Mouse (Mus musculus) inflammation-experienced regulatory T-cells, adult 16 weeks (primary cell): ENCODE measurements around the gene Ap2a2. TPM values are rescaled to one million over a fixed set of nuclear protein-coding genes. Genes with fewer than 3 reads are reported as not detected.

Experiments
- polyA plus RNA-seq: library from polyadenylated mRNA; unstranded; fragments of 100-300 nt; shearing (Covaris generic); gene quantifications from one replicate; pipeline ENCODE4 v1.2.1, GENCODE M21; 2017

Ap2a2 gene
- 25.5 TPM for polyA plus RNA-seq

DNA sequence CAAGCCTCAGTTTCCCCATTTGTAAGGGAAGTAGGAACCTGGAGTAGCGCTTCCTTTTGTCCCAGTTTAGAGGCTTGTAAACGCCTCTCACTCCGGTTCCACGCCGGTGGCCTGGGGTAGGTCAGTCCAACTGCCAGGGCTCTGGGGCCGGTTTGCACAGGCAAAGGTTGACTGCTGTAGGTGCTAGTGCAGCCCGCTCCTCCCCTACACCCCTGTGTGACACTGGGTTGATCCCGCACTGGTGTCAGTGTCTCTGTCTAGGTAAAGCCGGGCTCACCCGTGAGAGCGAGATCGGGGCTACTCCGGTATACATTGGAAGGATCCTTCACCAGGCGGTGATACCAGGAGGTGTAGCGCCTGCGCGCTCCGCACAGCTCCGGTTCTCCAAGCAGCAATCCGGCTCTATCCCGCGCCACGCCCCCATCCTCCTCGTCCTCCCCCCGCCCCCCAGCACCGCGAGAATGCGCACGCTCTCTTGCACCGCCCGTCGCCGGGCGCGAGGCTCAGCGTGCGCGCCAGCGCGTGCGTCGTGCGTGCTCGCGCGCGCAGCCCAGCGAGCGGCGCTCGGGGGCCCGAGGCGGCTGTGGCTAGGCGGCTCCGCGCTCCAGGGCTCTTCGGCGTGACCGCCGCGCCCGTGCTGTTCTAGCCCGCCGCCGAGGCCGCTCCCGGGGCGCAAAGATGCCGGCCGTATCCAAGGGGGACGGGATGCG, at the start of gene Ap2a2:
TSS of gene Ap2a2 (plus strand) at position 492 of the 710 bp plus-strand sequence.

GRCm38 (mm10) chr7:141539556-141540311, 22.2 kb upstream of the Ap2a2 start, which contains the start of gene Chid1:
TSS of gene Chid1 (minus strand) at chr7:141539857.

Other genes starting within 250 kb of the Ap2a2 start
- gene Deaf1, start 234.5 kb upstream of the Ap2a2 start, polyA plus RNA-seq: 15.6 TPM
- 41.9 TPM for gene Tmem80, start 234.4 kb upstream of the Ap2a2 start, polyA plus RNA-seq
- not detected for gene Eps8l2, start 223.3 kb upstream of the Ap2a2 start, polyA plus RNA-seq
- gene Taldo1, start 170.0 kb upstream of the Ap2a2 start, polyA plus RNA-seq: 342 TPM
- 85.0 TPM for gene Gatd1, start 148.0 kb upstream of the Ap2a2 start, polyA plus RNA-seq
- 0.56 TPM for gene Cend1, start 132.7 kb upstream of the Ap2a2 start, polyA plus RNA-seq
- gene Slc25a22, start 124.3 kb upstream of the Ap2a2 start, polyA plus RNA-seq: 82.4 TPM
- gene Pidd1, start 118.1 kb upstream of the Ap2a2 start, polyA plus RNA-seq: 14.5 TPM
- 1,588 TPM for gene Rplp2, start 114.8 kb upstream of the Ap2a2 start, polyA plus RNA-seq
- 99.5 TPM for gene Pnpla2, start 107.0 kb upstream of the Ap2a2 start, polyA plus RNA-seq
- not detected for gene Cracr2b, start 101.1 kb upstream of the Ap2a2 start, polyA plus RNA-seq
- 8.9 TPM for gene Cd151, start 94.8 kb upstream of the Ap2a2 start, polyA plus RNA-seq
- gene Polr2l, start 87.0 kb upstream of the Ap2a2 start, polyA plus RNA-seq: 31.5 TPM
- gene Tspan4, start 86.9 kb upstream of the Ap2a2 start, polyA plus RNA-seq: 3.8 TPM
- 24.9 TPM for gene Chid1, start 22.3 kb upstream of the Ap2a2 start, polyA plus RNA-seq
- 0.18 TPM for gene Muc6, start 93.1 kb downstream of the Ap2a2 start, polyA plus RNA-seq
- gene Muc2, start 128.2 kb downstream of the Ap2a2 start, polyA plus RNA-seq: not detected
- not detected for gene Muc5ac, start 226.8 kb downstream of the Ap2a2 start, polyA plus RNA-seq